Mouse (Mus musculus) midbrain, embryonic 15.5 days (tissue): ENCODE measurements around the gene Pfkfb4. TPM values are rescaled to one million over a fixed set of nuclear protein-coding genes. Genes with fewer than 3 reads are reported as not detected.

ENCODE experiments used
- ATAC-seq: fragments of 200-750 bp; cut with Nextera tagmentation; replicated peaks from 2 replicates; pipeline ENCODE4 v1.8.0; 2017; ENCODE audit warnings: moderate TSS enrichment
- H3K27ac ChIP-seq: fragments of 300-500 bp; sonication (generic); 2 replicates; pipeline ENCODE4 v1.5.1; 2015; ENCODE audit warnings: mild to moderate bottlenecking, inconsistent platforms
- H3K27me3 ChIP-seq: fragments of 300-500 bp; sonication (generic); replicated peaks from 2 replicates; pipeline ENCODE4 v1.6.1; 2015; ENCODE audit warnings: inconsistent platforms
- H3K36me3 ChIP-seq: fragments of 300-500 bp; sonication (generic); replicated peaks from 2 replicates; pipeline ENCODE4 v1.6.1; 2015; ENCODE audit warnings: inconsistent platforms
- H3K4me1 ChIP-seq: fragments of 300-500 bp; sonication (generic); 2 replicates; pipeline ENCODE4 v1.6.1; 2015; ENCODE audit warnings: inconsistent platforms
- H3K4me2 ChIP-seq: fragments of 300-500 bp; sonication (generic); 2 replicates; pipeline ENCODE4 v1.6.1; 2015; ENCODE audit warnings: inconsistent platforms, mild to moderate bottlenecking, moderate library complexity
- H3K4me3 ChIP-seq: fragments of 300-500 bp; sonication (generic); 2 replicates; pipeline ENCODE4 v1.5.1; 2015; ENCODE audit warnings: mild to moderate bottlenecking, inconsistent platforms
- H3K9ac ChIP-seq: fragments of 300-500 bp; sonication (generic); 2 replicates; pipeline ENCODE4 v1.6.1; 2015; ENCODE audit warnings: mild to moderate bottlenecking, inconsistent platforms
- H3K9me3 ChIP-seq: fragments of 300-500 bp; sonication (generic); 2 replicates; pipeline ENCODE4 v1.6.1; 2016; ENCODE audit warnings: inconsistent platforms
- WGBS: fragments of 180-500 bp; shearing (Covaris S2); methylation state at CpG from one replicate; pipeline ENCODE4 v1.1.7; 2015; ENCODE audit warnings: mixed read lengths; 5-methylcytosine and 5-hydroxymethylcytosine counted together
- polyA plus RNA-seq: library from polyadenylated mRNA; unstranded; fragments of >200 nt; fragmentation: Nextera tagmentation; extraction: Ambion mirVana; gene quantifications from 2 replicates; pipeline ENCODE4 v1.2.1, GENCODE M21; 2015

Pfkfb4 gene
- polyA plus RNA-seq, 1 experiment from 2014 or later: 36.7 TPM

DNA sequence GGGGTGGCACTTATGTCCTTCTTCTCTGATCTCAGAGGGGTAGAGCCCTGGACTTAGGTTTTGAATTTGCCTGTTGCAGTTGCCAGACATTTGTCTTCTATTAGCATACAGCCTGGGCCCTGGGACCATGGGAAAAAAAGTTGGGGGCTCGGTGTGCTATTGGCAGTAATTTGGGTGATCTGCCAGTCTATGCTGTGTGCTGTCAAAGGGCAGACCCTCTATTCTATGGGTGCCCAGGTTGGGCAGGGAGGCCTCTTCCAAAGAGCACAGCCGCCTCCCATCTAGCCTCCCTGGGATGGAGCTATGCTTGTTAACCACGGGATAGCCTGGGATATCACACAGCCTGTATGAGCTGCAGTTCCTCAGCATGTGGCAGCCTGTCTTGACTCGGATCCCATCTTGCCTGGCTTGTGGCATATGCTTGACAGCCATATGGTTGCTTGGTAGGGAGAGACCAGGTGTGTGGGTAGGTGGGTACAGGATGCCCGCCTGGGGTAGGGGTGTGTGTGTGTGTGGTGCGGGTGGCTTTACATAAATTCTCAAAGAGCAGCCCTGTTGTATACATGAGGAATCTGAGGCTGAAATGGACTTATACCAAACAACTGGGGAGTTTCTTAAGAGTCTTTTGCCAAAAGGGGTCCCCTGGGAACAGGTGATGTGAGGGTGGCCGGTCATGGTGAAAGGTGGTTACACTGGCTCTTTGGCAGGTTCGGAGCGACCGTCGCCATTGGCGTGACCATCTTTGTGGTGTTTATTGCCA, 63.9 kb downstream of the Pfkfb4 start:
- ATAC-seq: no peak
- Histone ChIP-seq H3K4me2 (peak overlapping the region; percentile 43), H3K27ac (peak overlapping the region; percentile 64; the same call in 1 of the 2 replicates), H3K4me3 (peak overlapping the region; percentile 35), H3K4me1 (peaks cover 25% of the 10 kb centered on the region), H3K36me3 (peaks cover 11% of the 10 kb centered on the region; the same call in 1 of the 2 replicates), H3K9ac (0 out of 2 replicates have a peak overlapping the region, but pooled peaks have one; percentile 38), H3K9me3 (no peaks in the 10 kb centered on the region), H3K27me3 (no peaks in the 10 kb centered on the region)
- WGBS: 91% methylated on average over 12 of the region's 12 CpGs

DNA sequence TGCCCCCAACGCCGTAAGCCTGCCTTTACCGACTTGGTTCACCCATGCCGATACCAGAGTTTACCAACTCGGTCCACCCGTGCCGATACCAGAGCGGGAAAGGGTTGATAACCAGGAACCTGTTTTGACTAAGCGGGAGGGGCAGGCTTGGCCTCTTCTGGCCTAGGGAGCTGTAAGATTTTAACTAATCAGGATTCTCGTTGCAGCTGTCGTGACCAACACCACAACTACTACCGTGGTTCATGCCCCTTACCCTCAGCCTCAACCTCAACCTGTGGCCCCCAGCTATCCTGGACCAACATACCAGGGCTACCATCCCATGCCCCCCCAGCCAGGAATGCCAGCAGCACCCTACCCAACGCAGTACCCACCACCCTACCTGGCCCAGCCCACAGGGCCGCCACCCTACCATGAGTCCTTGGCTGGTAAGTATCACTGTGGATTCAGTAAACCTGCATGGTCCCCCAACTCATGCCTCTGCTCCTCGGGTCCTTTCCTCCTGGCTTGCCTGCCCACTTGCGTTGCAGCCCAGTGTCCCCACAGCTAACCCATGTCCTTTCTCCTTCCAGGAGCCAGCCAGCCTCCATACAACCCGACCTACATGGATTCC, 64.6 kb downstream of the Pfkfb4 start:
- ATAC-seq: no peak
- Histone ChIP-seq H3K4me1 (peaks cover 25% of the 10 kb centered on the region), H3K9me3 (no peaks in the 10 kb centered on the region), H3K36me3 (peaks cover 14% of the 10 kb centered on the region; the same call in 1 of the 2 replicates), H3K4me3 (no peak overlapping the region), H3K27ac (no peak overlapping the region), H3K27me3 (no peaks in the 10 kb centered on the region), H3K4me2 (no peak overlapping the region), H3K9ac (no peak overlapping the region)
- WGBS: 92% methylated on average over 17 of the region's 17 CpGs

DNA sequence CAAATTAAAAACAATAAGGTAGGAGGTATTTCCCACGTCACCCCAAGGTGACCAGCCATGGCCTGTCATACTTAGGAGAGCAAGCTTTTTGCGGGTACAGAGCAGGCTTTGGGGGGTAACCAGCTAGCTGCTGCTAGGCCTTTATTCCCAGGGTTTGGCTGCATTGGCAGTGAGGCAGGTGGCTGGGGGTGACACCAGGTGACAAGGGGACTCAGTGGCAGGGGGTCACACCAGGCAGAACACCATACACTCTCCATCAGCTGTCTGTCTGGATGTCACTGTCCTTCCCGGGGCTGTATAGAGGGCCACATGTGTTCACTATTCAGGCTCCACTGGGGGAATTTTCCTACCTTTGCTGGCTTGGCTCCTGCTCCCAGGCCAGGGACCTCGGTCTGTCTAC, 65.3 kb downstream of the Pfkfb4 start:
- no peak overlapping the region for H3K4me2 ChIP-seq
- 87% methylated on average over 4 of the region's 4 CpGs for WGBS
- no peaks in the 10 kb centered on the region for H3K27me3 ChIP-seq
- H3K4me3 ChIP-seq: no peak overlapping the region
- peaks cover 25% of the 10 kb centered on the region for H3K4me1 ChIP-seq
- H3K9me3 ChIP-seq: no peaks in the 10 kb centered on the region
- H3K9ac ChIP-seq: no peak overlapping the region
- ATAC-seq: no peak
- H3K36me3 ChIP-seq: peaks cover 14% of the 10 kb centered on the region; the same call in 1 of the 2 replicates
- H3K27ac ChIP-seq: no peak overlapping the region

DNA sequence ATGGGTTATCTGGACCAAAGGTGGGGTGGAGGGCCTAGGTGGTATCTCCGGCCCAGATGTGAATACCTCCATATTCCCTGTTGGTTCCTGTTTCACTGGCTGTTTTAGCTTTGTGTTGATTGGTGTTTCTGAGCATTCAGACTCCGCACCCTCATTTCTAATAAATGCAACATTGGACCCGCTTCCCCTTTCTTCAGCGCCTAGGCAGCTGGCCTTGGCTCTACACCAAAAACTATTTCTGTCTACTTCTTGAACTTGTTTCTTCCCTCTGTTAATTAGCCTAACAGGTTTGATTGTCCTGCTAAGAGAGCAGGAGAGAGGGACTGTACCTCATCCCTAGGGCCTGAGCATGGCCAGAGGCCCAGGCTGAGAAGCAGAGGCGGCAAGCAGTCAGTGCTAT, 66.0 kb downstream of the Pfkfb4 start:
- no peaks in the 10 kb centered on the region for H3K27me3 ChIP-seq
- no peak overlapping the region for H3K27ac ChIP-seq
- H3K36me3 ChIP-seq: peaks cover 14% of the 10 kb centered on the region; the same call in 1 of the 2 replicates
- no peak overlapping the region for H3K9ac ChIP-seq
- no peaks in the 10 kb centered on the region for H3K9me3 ChIP-seq
- H3K4me3 ChIP-seq: no peak overlapping the region
- no peak for ATAC-seq
- H3K4me1 ChIP-seq: peaks cover 25% of the 10 kb centered on the region
- 96% methylated on average over 5 of the region's 5 CpGs for WGBS
- no peak overlapping the region for H3K4me2 ChIP-seq

DNA sequence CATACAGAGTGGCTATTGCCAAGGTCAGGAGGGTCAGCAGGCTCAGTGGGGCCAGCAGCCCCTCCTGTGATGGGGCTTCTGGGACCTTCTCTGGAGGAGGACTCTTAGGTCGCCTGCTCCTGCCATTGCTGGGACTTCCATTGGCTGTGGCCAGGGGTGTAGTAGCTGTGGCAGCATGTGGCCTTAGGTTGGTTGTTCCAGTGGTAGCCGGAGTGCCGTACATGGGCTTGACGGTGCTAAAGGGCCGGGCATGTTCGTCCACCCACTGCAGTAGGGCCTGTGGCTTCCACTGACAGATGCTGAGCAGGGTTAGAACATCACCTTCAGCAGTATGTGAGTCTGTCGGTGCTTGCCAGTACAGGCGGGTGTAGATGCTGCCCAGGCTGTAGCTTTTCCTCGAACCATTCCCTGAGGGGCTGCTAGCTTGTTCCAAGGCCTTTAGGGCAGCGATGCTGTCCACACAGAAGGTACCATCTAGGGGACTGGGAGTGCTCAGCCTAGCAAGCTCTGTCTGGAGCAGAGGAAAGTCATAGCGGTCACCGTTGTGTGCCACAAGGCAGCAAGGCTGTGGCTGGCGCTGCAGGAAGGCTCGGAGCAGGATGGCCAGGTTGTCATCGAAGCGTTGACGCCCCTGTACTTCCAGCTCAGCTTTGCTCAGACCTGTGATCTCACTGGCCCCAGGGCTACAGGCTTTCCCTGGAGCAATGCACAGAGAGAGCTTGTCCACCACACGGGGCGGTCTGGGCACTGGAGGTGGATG, 66.6 kb downstream of the Pfkfb4 start:
- H3K9ac ChIP-seq: no peak overlapping the region

DNA sequence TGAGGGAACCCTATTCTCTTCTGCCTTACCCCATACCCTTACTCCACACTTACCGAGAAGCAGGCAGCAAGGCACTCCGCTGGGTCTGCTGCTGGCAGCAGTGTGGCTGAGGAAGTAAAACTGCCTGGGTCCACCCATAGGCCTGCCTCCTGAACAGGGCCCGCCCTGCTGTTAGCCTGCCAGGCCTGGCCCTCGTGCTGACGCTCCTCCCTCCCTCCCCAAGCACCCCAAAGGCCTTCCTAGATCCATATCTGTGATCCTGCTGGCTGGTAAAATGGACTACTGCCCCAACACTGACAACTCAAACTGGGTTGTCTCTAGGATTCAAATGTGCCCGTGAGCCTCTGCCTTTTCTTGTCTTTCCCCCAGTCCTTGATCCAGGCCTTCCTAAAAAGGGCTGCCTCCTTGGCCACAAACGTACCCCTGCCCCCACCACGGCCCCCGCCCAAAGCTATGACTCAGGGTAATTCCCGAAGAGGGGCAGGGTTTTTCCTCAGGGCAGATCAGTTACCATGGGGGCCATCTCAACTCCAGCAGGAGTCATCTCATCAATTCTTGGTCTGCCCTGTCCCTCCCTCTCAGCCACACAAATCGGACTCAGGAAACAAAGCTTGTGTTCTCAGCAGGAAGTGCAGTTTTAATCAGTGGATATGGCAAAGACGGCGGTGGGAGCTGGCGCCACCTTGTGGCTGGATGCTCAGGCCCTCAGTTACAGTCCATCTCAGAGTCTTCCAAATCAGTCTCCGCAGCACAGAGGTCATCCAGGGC, 67.7 kb downstream of the Pfkfb4 start, which contains the start of gene Trex1:
TSS of gene Trex1 (minus strand) at position 599 of the 768 bp plus-strand sequence.
- peak within 1 kb of the TSS; percentile 79 for H3K27ac ChIP-seq
- peak within 1 kb of the TSS; percentile 50 for H3K4me2 ChIP-seq
- no peaks in the 10 kb centered on the region for H3K9me3 ChIP-seq
- peaks cover 25% of the 10 kb centered on the region for H3K4me1 ChIP-seq
- WGBS: 24% methylated on average over 15 of the region's 15 CpGs
- peak within 1 kb of the TSS; percentile 34 for H3K9ac ChIP-seq
- peak; percentile 58 for ATAC-seq
- no peaks in the 10 kb centered on the region for H3K27me3 ChIP-seq
- H3K4me3 ChIP-seq: peak within 1 kb of the TSS; percentile 34
- peaks cover 28% of the 10 kb centered on the region for H3K36me3 ChIP-seq

More for the DNA sequence above, 66.6 kb downstream of the Pfkfb4 start:
- WGBS: 95% methylated on average over 19 of the region's 19 CpGs
- Histone ChIP-seq H3K4me1 (peaks cover 25% of the 10 kb centered on the region), H3K4me3 (no peak overlapping the region), H3K4me2 (peak overlapping the region; percentile 50; the same call in 1 of the 2 replicates), H3K27ac (peak overlapping the region; percentile 79; the same call in 1 of the 2 replicates), H3K27me3 (no peaks in the 10 kb centered on the region), H3K9me3 (no peaks in the 10 kb centered on the region), H3K36me3 (peaks cover 19% of the 10 kb centered on the region; the same call in 1 of the 2 replicates)
- no peak for ATAC-seq

DNA sequence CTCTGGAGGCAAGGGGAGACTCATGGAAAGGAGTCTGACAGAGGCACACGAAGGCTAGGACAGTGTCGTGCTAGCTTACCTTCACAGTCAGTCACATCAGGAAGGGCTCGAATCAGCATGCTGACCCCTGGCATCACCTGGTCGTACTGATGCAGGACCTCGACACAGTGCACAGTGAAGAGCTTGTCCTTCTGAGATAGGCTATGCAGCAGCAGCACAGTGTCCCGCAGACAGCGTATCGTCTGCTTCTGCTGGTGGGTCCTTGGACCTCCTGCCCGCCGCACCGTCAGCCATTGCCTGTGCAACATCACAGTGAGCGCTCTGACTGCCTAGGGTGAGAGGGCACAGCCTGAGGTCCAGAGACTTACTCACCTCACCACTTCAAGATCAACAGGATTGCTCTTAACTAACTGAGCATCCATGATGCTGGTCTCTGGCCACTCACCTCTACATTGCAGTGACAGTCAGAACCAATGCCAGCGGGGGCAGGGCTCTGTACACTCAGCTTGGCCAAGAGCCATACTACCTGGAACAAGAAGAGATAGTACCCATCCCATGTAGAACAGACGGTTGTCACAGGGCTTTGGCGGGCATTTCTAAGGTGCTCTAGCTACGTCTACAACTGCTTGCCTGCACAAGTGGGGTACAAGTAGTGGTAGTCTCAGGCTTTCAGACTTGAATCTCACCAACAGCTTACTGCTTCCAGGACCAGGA, 68.8 kb downstream of the Pfkfb4 start:
- no peaks in the 10 kb centered on the region for H3K9me3 ChIP-seq
- peaks cover 37% of the 10 kb centered on the region for H3K36me3 ChIP-seq
- H3K9ac ChIP-seq: no peak overlapping the region
- peaks cover 18% of the 10 kb centered on the region for H3K4me1 ChIP-seq
- H3K27me3 ChIP-seq: no peaks in the 10 kb centered on the region
- H3K4me3 ChIP-seq: no peak overlapping the region
- H3K4me2 ChIP-seq: no peak overlapping the region
- no peak overlapping the region for H3K27ac ChIP-seq
- 93% methylated on average over 16 of the region's 16 CpGs for WGBS
- ATAC-seq: no peak; the same call in 1 of the 2 replicates

DNA sequence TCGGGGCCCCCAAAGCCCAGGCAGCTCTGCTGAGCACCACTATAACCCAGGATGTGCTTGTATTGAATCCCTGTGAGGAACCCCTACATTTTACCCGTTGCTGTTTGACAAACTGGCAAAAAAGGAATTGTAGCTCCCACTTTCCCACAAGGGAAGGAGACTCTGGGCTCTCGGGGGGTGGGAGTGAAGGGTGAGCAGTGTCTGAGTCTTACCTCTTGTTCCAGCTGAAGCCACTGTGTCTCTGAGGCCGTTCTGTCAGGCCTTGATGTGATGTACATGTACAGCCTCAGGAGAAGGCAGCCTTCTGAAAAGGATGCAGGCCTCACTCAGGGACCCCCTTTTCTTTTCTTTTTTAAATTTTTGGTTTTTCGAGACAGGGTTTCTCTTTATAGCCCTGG, 69.3 kb downstream of the Pfkfb4 start:
- WGBS: 92% methylated on average over 5 of the region's 5 CpGs
- H3K9ac ChIP-seq: no peak overlapping the region

DNA sequence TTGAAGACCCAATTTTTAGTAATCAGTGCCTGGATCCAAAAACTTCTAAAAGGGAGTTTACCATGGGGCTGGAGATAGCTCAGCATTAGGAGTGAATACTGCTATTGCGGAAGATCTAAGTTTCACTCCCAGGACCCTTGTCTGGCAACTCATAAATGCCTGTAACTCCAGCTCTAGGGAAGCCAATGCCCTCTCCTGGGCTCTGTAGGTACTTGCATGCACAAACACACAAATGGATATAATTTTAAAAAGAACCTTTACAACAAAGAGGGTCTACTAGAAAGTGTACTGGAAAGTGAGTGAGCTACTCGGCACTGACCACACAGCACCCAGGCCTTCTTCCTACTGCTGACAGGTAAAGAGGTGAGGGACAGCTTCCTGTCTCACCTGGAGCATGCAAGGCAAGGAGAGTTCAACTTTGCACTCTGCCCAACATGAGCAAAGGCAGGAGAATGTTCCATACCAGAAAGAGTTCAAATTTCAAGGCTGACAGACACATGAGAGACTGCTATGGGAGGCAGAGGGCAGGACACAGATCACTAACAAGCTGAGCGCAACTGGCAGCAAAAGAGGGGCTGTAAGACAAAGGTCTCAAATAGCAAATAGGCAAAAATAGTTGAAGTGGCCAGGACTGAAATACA, 76.6 kb downstream of the Pfkfb4 start:
- Histone ChIP-seq H3K4me2 (no peak overlapping the region), H3K27me3 (no peaks in the 10 kb centered on the region), H3K9me3 (no peaks in the 10 kb centered on the region), H3K36me3 (peaks cover 55% of the 10 kb centered on the region), H3K27ac (no peak overlapping the region), H3K9ac (no peak overlapping the region), H3K4me3 (no peak overlapping the region), H3K4me1 (peaks cover 15% of the 10 kb centered on the region)
- no peak for ATAC-seq
- 97% methylated on average over 3 of the region's 3 CpGs for WGBS

More for the DNA sequence above, 69.3 kb downstream of the Pfkfb4 start:
- Histone ChIP-seq H3K27me3 (no peaks in the 10 kb centered on the region), H3K9me3 (no peaks in the 10 kb centered on the region), H3K4me3 (no peak overlapping the region), H3K36me3 (peaks cover 42% of the 10 kb centered on the region), H3K27ac (no peak overlapping the region), H3K4me2 (no peak overlapping the region), H3K4me1 (peaks cover 14% of the 10 kb centered on the region)
- no peak for ATAC-seq

DNA sequence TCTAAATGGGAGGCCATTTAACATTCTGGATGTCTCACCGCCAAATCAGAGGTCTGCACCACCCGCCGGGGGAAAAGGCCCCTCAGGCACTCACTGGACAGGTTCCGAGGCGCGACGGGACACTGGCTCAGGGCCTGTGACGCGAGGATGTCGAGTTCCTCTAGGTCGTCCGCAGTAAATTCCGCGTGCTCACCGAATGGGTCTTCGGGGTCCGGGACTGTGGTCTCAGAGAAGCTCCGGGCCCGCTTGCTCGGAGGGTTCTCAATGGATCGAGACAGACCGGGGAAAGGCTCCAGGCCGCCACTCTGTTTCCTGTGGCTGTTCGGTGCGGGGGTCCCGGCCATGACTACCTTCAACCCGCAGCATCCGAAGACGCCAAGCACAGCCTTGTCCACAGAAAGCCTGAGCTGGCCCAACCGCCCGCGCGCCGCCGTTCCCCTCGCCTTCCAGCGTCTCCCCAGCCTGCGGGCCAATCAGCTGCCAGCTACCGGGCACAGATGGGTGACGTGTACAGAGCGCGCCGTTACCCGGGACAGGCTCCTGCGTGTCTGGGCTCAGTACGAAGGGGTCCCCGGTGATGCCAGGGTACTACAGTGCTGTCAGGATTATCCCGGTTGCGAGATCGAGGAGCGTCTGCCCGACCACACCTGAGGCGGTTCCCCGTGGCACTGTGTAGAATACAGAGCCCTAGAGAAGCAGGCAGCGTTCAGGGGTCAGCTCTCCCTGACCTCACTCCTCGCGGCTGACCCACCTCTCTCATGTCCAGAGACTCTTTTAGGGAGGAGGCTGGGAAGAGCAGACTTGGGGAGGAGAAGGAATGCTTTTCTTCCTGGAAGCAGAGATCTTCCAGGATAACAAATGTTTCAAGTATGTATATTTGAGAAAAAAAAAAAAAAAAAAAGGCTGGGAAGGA, 82.3 kb downstream of the Pfkfb4 start, which contains the start of gene Atrip:
TSS of gene Atrip (minus strand) at position 464 of the 913 bp plus-strand sequence.
- peaks cover 26% of the 10 kb centered on the region for H3K4me1 ChIP-seq
- peaks cover 12% of the 10 kb centered on the region for H3K36me3 ChIP-seq
- peak within 1 kb of the TSS; percentile 97 for H3K4me2 ChIP-seq
- peak within 1 kb of the TSS; percentile 88 for H3K9ac ChIP-seq
- peak; percentile 98 for ATAC-seq
- no peaks in the 10 kb centered on the region for H3K27me3 ChIP-seq
- no peaks in the 10 kb centered on the region for H3K9me3 ChIP-seq
- peak within 1 kb of the TSS; percentile 83 for H3K4me3 ChIP-seq
- under 1% methylated on average over 57 of the region's 57 CpGs for WGBS
- H3K27ac ChIP-seq: peak within 1 kb of the TSS; percentile 79
